Mouse (Mus musculus) T-cell, adult 66 days (primary cell): Measurements from ENCODE around the gene Urm1. TPM values are rescaled to one million over a fixed set of nuclear protein-coding genes. Genes with fewer than 3 reads are reported as not detected.

Source experiments
- total RNA-seq, 2 experiments: library from RNA; stranded (reverse); gene quantifications; 3 replicates in 1 of 2; 4 replicates in 1 of 2; pipeline ENCODE4 v1.2.4; 2023

Urm1 gene
- 10 to 100 TPM; 47.7 to 49.7 TPM for total RNA-seq

DNA sequence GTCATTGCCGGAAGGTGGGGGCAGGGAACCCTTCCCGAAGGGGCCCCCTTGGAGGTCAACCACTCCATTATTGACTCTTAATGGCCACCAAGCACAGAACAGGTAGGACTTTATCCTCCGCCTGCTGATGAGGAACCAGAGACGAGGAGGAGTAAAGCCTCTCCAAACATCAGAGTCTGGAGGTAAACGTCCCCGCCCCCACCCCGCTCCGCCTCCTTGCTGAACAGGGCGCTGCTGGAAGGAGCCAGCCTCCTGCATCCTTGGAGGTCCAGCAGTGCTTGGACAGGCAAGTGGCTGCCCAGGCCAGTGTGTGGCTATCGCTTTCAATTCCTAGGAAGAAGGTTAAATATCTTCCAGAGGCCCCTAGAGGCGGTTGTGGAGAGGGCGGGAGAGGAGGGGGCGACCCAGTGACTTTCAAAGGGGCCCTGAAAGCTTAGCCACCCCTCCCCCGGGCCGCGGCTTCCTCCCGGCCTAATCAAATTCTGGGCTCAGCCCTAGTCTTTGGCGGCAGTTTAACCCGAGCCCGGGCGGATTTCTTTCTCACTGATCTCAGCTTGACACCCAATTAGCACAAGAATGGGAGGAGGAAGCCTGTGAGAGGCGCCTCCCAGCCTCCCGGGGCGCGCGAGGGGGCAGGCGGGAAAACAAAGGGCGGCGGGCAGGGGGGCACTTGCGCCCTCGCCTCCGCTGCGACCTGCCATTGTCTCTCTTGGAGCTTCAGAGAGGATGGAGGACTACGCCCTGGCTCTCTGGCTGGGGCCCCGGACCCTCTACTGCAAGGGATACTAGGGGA lies at the start of gene Urm1:
Gene Urm1 (plus strand): TSS at position 51 of the 793 bp plus-strand sequence.

DNA sequence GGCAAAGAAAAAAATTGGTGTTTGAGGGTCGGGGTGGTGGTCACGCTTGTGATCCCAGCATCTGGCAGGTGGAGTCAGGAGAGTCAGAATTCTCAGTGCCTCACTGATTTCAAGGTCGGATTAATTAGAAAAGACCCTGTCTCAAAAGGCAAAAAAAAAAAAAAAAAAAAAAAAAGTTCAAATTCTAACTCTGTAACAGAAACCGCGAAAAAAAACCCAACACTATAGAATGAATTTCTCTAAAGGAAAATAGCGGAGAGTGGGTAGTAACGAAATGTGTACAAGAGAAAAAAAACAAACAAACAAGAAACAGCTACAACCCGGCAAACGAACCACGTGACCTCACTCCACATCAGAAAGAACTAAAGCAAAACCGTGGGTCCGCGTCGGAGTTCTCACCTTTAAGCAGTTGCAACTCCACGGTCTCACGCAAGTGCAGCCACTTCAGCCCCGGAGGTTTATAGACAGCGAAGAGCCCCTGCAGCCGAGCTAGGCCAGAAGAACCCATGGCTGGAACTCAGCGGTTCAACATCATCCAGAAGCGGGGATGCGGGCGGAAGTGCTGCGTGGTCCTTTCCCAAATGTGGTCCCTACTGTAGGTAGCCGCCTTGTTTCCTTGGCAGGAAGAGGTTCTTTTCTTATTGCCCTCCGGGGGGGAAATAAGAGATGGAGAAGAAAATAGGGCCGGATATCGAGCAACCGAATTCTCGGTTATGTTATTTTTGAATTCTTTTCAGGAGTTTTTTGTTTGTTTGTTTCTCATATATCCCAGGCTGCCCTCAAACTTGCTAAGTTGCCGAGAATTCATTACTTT lies 32.6 kb upstream of the Urm1 start, which contains the start of gene Coq4:
Gene Coq4 (plus strand): TSS at position 390 of the 814 bp plus-strand sequence.

DNA sequence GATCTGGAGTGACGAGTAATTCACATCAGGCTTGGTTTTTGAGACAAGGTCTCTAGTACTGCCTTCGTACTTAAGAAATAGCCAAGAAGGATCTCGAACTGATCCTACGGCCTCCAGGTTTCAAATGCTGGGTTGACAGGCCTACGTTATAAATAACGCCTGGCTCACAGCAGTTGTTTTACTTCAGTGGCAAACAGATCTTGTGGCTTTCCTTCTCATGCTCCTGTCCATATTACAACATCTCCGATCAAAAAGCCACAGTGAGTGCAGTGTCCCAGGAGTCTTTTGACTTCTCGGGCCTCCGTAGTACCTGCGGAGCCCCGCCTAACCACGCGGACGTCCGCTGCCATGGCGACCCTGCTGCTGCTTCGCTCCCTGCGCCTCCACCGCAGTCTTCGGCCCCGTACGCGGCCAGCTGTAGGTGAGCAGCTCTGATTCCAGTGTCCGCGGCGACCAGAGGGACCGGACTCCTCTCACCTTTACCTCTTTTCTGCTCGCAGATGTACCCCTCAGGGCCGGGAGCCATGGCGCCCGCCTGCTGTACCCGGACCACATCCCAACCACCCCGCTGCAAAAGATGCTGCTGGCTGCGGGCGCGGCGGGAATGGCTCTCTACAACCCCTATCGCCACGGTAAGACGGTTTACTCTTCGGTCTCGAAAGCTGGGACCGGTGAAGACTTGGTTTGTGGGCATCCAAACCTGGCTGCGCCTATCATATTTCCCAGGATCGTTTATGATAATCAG lies 31.8 kb upstream of the Urm1 start, which contains the start of gene Trub2:
Gene Trub2 (minus strand): TSS at position 566 of the 745 bp plus-strand sequence.

DNA sequence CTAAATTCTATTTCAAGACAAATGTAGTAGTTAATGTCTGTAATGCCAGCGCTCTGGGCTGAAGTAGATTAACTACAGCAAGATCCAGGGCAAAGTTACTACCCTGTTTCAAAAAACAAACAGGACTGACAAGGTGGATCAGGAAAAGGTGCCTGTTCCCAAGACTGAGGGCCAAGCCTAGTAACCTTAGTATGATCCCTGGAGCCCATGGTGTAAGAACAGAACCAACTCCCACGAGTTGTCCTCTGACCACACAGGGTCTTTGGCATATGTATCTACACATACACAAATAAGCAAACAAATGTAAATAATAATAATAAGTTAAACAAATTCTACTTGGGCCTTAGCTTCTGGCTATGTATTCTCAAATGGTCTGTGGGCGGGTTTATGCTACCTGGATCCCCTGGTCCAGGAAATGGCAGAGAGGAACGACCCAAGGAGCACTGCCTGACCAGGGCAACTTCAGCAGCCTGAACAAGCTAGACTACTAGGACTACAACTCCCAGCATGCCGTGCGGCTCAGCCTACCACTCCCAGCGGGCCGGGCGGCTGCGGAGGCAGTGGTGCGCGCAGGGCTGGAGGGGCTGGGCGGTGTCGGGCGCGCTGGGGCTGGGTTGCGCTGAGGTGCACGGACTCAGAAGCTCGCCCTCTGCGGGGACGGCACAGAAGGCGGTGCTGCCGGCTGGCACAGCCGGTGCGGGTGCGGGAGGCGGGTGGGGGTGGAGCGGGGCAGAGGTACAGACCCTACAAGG lies 17.6 kb upstream of the Urm1 start, which contains the start of gene Slc27a4:
Gene Slc27a4 (plus strand): TSS at position 560 of the 752 bp plus-strand sequence.

DNA sequence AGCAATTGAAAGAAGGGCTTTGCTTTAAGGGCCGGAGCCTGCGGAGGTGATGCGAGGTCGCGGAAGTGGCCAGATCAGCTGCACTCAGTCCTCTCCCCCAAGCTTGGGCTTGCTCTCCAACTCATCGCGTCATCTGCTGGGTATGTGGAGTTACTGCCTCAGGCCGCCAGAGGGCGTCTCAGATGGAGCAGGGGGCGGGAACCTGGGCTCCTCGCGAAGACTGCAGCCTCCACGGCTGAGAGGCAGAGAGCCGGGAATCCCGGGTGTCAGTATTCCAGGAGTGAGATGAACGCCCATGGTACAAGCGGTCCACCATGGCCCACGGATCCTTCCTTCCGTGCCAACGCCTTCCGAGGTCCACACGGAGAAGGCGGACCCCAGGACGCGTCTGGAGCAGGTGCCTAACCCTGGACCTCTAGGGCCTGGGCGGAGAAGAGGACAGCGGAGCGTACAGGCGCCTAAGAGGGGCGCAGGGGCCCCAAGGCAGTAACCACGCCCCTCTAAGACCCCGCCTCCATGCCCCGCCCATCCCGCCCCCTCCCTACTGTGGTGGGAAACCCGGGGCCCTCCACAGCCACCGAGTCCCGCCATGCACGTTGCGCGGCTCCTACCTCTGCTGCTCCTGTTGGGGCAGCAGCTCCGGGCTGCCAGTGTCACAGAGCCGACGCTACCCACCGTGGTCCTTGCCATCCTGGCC lies 49.2 kb downstream of the Urm1 start, which contains the start of gene Cercam:
Gene Cercam (plus strand): TSS at position 216 of the 697 bp plus-strand sequence.

DNA sequence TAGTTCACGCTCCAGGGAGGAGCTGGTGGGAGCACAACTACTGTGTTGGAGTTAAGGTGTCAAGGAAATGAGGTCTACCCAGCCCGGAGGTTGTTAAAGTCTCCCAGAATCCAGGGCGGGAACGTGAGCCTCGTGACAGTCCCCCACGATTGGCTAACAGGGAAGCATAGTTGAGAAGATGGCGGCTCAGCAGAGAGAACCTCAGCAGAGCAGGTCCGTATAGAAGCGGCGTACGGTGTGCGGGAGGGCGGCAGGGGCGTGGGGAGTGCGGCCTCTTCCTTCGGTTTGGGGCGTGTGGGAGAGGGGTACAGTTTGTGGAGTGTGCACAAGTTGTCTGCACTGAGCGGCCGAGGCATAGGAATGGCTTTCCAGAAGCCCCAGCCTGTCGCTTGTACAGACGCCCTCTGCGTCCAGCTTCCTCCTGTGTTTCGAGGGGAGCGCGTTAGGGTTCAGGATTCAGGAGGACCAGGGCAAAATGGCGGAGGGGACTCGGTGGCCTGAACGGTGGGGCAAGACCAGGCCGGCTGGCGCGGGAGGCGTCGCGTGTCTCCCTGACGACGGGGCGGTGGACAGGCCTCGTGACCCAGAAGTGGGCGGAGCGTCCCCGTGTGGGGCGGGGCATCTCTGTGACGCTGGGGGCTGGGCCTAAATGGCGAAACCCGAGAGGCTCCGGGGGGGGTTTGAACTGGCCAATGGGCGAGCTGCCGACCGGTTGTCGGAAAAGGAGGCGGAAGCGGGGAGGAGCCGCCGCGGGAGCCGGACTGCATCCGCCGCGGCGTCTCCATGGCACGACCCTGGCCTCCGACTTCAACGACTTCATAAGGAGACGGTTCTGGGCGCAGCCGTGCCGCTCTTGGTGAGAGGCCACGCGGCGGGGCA lies 69.4 kb downstream of the Urm1 start, which contains the start of gene Odf2:
Gene Odf2 (plus strand): TSS at position 156 of the 879 bp plus-strand sequence.

Other genes with a start within 250 kb of the Urm1 start
- gene Rapgef1, start 200.4 kb upstream of the Urm1 start, total RNA-seq, result 100 to 1,000 TPM; 139 to 141 TPM
- not detected for gene Gm13420, start 68.4 kb upstream of the Urm1 start, total RNA-seq
- not detected for gene Gm13547, start 60.8 kb upstream of the Urm1 start, total RNA-seq
- 1 to 10 TPM; 7.7 to 8.0 TPM for gene Coq4, start 32.6 kb upstream of the Urm1 start, total RNA-seq
- gene Trub2, start 31.6 kb upstream of the Urm1 start, total RNA-seq, result 10 to 100 TPM; 65.1 to 65.2 TPM
- gene Slc27a4, start 17.4 kb upstream of the Urm1 start, total RNA-seq, result 10 to 100 TPM; 17.1 to 19.7 TPM
- 1 to 10 TPM; 4.4 to 7.3 TPM for gene Cercam, start 49.1 kb downstream of the Urm1 start, total RNA-seq
- gene Odf2, start 69.1 kb downstream of the Urm1 start, total RNA-seq, result 10 to 100 TPM; 77.4 to 98.6 TPM
- gene Gle1, start 115.4 kb downstream of the Urm1 start, total RNA-seq, result 100 to 1,000 TPM in 1 of 2 experiments, 10 to 100 TPM in 1; 83.8 to 105 TPM
- 100 to 1,000 TPM; 286 to 298 TPM for gene Sptan1, start 145.5 kb downstream of the Urm1 start, total RNA-seq
- gene Wdr34, start 228.8 kb downstream of the Urm1 start, total RNA-seq, result 1 to 10 TPM; 1.0 to 2.2 TPM
- 100 to 1,000 TPM; 252 to 272 TPM for gene Set, start 237.3 kb downstream of the Urm1 start, total RNA-seq